Mouse (Mus musculus) granulocyte monocyte progenitor cell, adult 5-6 weeks (primary cell): ENCODE results near the gene Socs1. TPM values are rescaled to one million over a fixed set of nuclear protein-coding genes. Genes with fewer than 3 reads are reported as not detected.

Experiments
- ATAC-seq: replicated peaks from 2 replicates; pipeline ENCODE4 v1.8.0; 2016; ENCODE audit warnings: mild to moderate bottlenecking, moderate TSS enrichment, inconsistent platforms; ENCODE audit not compliant: poor library complexity, severe bottlenecking
- total RNA-seq, 2 experiments: library from RNA; stranded (forward) in 1 of 2; stranded (reverse) in 1 of 2; fragments of 200-712, 200-1000 nt in 1 of 2; fragments of >200 nt in 1 of 2; fragmentation: Nextera tagmentation in 1 of 2; gene quantifications; 2 replicates each; pipeline ENCODE4 v1.2.3; 2014 to 2017

Gene Socs1
- total RNA-seq, 2 experiments from 2014 or later: 1.2 TPM; not detected in 1

GRCm38 (mm10) chr16:10767158-10767557 is 18.2 kb downstream of the Socs1 start:
- ATAC-seq: 0 out of 2 replicates have a peak, but pooled peaks have one; percentile 40

- no peak for ATAC-seq
These were observed 21.0 kb downstream of the Socs1 start for GRCm38 (mm10) chr16:10764323-10764722.

GRCm38 (mm10) chr16:10763540-10764264 is 21.6 kb downstream of the Socs1 start:
- no peak for ATAC-seq

- ATAC-seq: no peak
These were observed 22.7 kb downstream of the Socs1 start for GRCm38 (mm10) chr16:10762569-10763180.

GRCm38 (mm10) chr16:10761182-10761581 is 24.2 kb downstream of the Socs1 start:
- no peak; the same call in 1 of the 2 replicates for ATAC-seq

- ATAC-seq: peak; percentile 50; the same call in 1 of the 2 replicates
These were observed 29.2 kb downstream of the Socs1 start for GRCm38 (mm10) chr16:10756168-10756567.

GRCm38 (mm10) chr16:10754521-10755296 is 30.6 kb downstream of the Socs1 start:
- peak; percentile 26; the same call in 1 of the 2 replicates for ATAC-seq

- no peak for ATAC-seq
These were observed 35.5 kb downstream of the Socs1 start for GRCm38 (mm10) chr16:10749824-10750223.

GRCm38 (mm10) chr16:10749226-10749625 is 36.1 kb downstream of the Socs1 start:
- no peak for ATAC-seq

GRCm38 (mm10) chr16:10741082-10741481 is 44.3 kb downstream of the Socs1 start:
- peak; percentile 41 for ATAC-seq

- ATAC-seq: no peak
These were observed 45.4 kb downstream of the Socs1 start for GRCm38 (mm10) chr16:10739854-10740398.

- no peak for ATAC-seq
These were observed 46.5 kb downstream of the Socs1 start for GRCm38 (mm10) chr16:10738866-10739265.

- ATAC-seq: peak; percentile 17; the same call in 1 of the 2 replicates
These were observed 47.8 kb downstream of the Socs1 start for GRCm38 (mm10) chr16:10737571-10737970.

GRCm38 (mm10) chr16:10736364-10736763 is 49.0 kb downstream of the Socs1 start:
- ATAC-seq: no peak

- no peak for ATAC-seq
These were observed 49.6 kb downstream of the Socs1 start for GRCm38 (mm10) chr16:10735781-10736180.

GRCm38 (mm10) chr16:10732421-10732820 is 52.9 kb downstream of the Socs1 start:
- peak; percentile 52 for ATAC-seq

Other genes starting within 250 kb of the Socs1 start
- gene Dexi, start 242.5 kb downstream of the Socs1 start, total RNA-seq (2014; fragmentation: Nextera tagmentation): 4.9 and 7.5 TPM in 2 replicates
- gene Dexi, start 242.5 kb downstream of the Socs1 start, total RNA-seq (2017): 3.1 and 7.5 TPM in 2 replicates
- gene Clec16a, start 240.2 kb downstream of the Socs1 start, total RNA-seq (2014; fragmentation: Nextera tagmentation): 14.3 and 17.9 TPM in 2 replicates
- 15.2 and 19.6 TPM in 2 replicates for gene Clec16a, start 240.2 kb downstream of the Socs1 start, total RNA-seq (2017)
- gene Tnp2, start 3.1 kb upstream of the Socs1 start, total RNA-seq (2014; fragmentation: Nextera tagmentation): not detected in 2 replicates
- not detected in 2 replicates for gene Tnp2, start 3.1 kb upstream of the Socs1 start, total RNA-seq (2017)
- not detected in 2 replicates for gene Prm3, start 5.4 kb upstream of the Socs1 start, total RNA-seq (2014; fragmentation: Nextera tagmentation)
- not detected in 2 replicates for gene Prm3, start 5.4 kb upstream of the Socs1 start, total RNA-seq (2017)
- not detected in 2 replicates for gene Prm2, start 10.6 kb upstream of the Socs1 start, total RNA-seq (2014; fragmentation: Nextera tagmentation)
- gene Prm2, start 10.6 kb upstream of the Socs1 start, total RNA-seq (2017): not detected in 2 replicates
- gene Prm1, start 20.3 kb upstream of the Socs1 start, total RNA-seq (2014; fragmentation: Nextera tagmentation): not detected in 2 replicates
- not detected in 2 replicates for gene Prm1, start 20.3 kb upstream of the Socs1 start, total RNA-seq (2017)
- gene Gm11172, start 27.4 kb upstream of the Socs1 start, total RNA-seq (2014; fragmentation: Nextera tagmentation): not detected in 2 replicates
- not detected in 2 replicates for gene Gm11172, start 27.4 kb upstream of the Socs1 start, total RNA-seq (2017)
- gene Rmi2, start 49.5 kb upstream of the Socs1 start, total RNA-seq (2014; fragmentation: Nextera tagmentation): 10.5 and 13.9 TPM in 2 replicates
- 5.4 and 5.5 TPM in 2 replicates for gene Rmi2, start 49.5 kb upstream of the Socs1 start, total RNA-seq (2017)